8 mouse cellular contexts compared by ENCODE assay signal in genomic region chr4:43383246-43384082, GRCm38 (mm10). TPM values are rescaled to one million over a fixed set of nuclear protein-coding genes. Genes with fewer than 3 reads are reported as not detected.
A peak's percentile ranks its signal among the peaks of the same experiment; 100 is the strongest.
DNase-seq lines count a peak whose midpoint lies in the region; ATAC-seq and TF ChIP-seq lines count a peak whose summit lies in the region.

No protein-coding gene starts in this region.

- peak; percentile 29 for TF ChIP-seq POLR2A in myocyte (IDR thresholded peaks at IDR 0.05; ENCODE audit: insufficient read length, low read depth)

- no peak overlapping the region for H3ac ChIP-seq in myocyte (ENCODE audit: control insufficient read depth, insufficient read length)

- no peaks in the 10 kb centered on the region for H3K9me3 ChIP-seq in forebrain, embryonic 13.5 days (replicated peaks)
- no peaks in the 10 kb centered on the region for H3K9me3 ChIP-seq in forebrain, embryonic 11.5 days (ENCODE audit: control insufficient read depth, low read length)
- no peaks in the 10 kb centered on the region for H3K9me3 ChIP-seq in liver, embryonic 16.5 days (replicated peaks; ENCODE audit: control insufficient read depth, low read length)
- H3K9me3 ChIP-seq in liver, embryonic 12.5 days (replicated peaks) = no peaks in the 10 kb centered on the region
- H3K9me3 ChIP-seq in heart, embryonic 14.5 days (ENCODE audit: control insufficient read depth, low read length) = no peaks in the 10 kb centered on the region

- H3K4me1 ChIP-seq in forebrain, embryonic 13.5 days = peaks cover 21% of the 10 kb centered on the region
- peaks cover 7% of the 10 kb centered on the region for H3K4me1 ChIP-seq in forebrain, embryonic 11.5 days (replicated peaks; ENCODE audit: control insufficient read depth, insufficient read depth, low read length)
- no peaks in the 10 kb centered on the region; the same call in 1 of the 2 replicates for H3K4me1 ChIP-seq in liver, embryonic 16.5 days (ENCODE audit: control insufficient read depth, low read depth, low read length)
- no peaks in the 10 kb centered on the region; the same call in 1 of the 2 replicates for H3K4me1 ChIP-seq in liver, embryonic 12.5 days
- H3K4me1 ChIP-seq in heart, embryonic 14.5 days (ENCODE audit: control insufficient read depth in 2 of 2, insufficient read depth in 2 of 2, low read length in 2 of 2) = peaks cover 8 to 19% of the 10 kb centered on the region in 2 experiments; a peak in 3 of 4 replicates

- no peak for DNase-seq in forebrain, embryonic 11.5 days (ENCODE audit: low spot score)
- no peak for DNase-seq in layer of hippocampus, postnatal 10 days (ENCODE audit: low spot score in 2 of 2)
- DNase-seq in layer of hippocampus, postnatal 14 days (ENCODE audit: low spot score in 2 of 2) = no peak

- peak overlapping the region; percentile 56; the same call in 1 of the 2 replicates for H3K4me3 ChIP-seq in forebrain, embryonic 13.5 days
- H3K4me3 ChIP-seq in forebrain, embryonic 11.5 days (ENCODE audit: low read depth, low read length) = no peak overlapping the region
- H3K4me3 ChIP-seq in liver, embryonic 16.5 days (ENCODE audit: low read depth, low read length) = no peak overlapping the region
- H3K4me3 ChIP-seq in liver, embryonic 12.5 days = no peak overlapping the region
- H3K4me3 ChIP-seq in heart, embryonic 14.5 days (ENCODE audit: control insufficient read depth in 1 of 2, insufficient read depth in 1 of 2, low read depth in 1 of 2, low read length in 2 of 2) = peak overlapping the region in 1 of 2 experiments; percentile 76; a peak in 1 of 4 replicates
- H3K4me3 ChIP-seq in myocyte = peak overlapping the region; percentile 52

- H3K9ac ChIP-seq in forebrain, embryonic 13.5 days = no peak overlapping the region
- H3K9ac ChIP-seq in forebrain, embryonic 11.5 days (ENCODE audit: low read length) = no peak overlapping the region
- H3K9ac ChIP-seq in liver, embryonic 16.5 days (ENCODE audit: low read depth, low read length) = no peak overlapping the region
- H3K9ac ChIP-seq in liver, embryonic 12.5 days = no peak overlapping the region
- peak overlapping the region; percentile 10; the same call in 1 of the 2 replicates for H3K9ac ChIP-seq in heart, embryonic 14.5 days (ENCODE audit: low read length)

- 76% methylated on average over 11 of the region's 11 CpGs for WGBS in forebrain, embryonic 13.5 days
- 79% methylated on average over 11 of the region's 11 CpGs for WGBS in forebrain, embryonic 11.5 days
- WGBS in liver, embryonic 16.5 days (ENCODE audit: insufficient replicate concordance) = 48% methylated on average over 11 of the region's 11 CpGs
- WGBS in liver, embryonic 12.5 days (ENCODE audit: insufficient replicate concordance) = 53% methylated on average over 11 of the region's 11 CpGs
- 64% methylated on average over 11 of the region's 11 CpGs for WGBS in heart, embryonic 14.5 days

- H3K4me2 ChIP-seq in forebrain, embryonic 13.5 days = peak overlapping the region; percentile 85
- no peak overlapping the region for H3K4me2 ChIP-seq in forebrain, embryonic 11.5 days (ENCODE audit: low read depth, low read length, severe bottlenecking)
- peak overlapping the region; percentile 62; the same call in 1 of the 2 replicates for H3K4me2 ChIP-seq in liver, embryonic 16.5 days (ENCODE audit: low read depth, low read length)
- no peak overlapping the region for H3K4me2 ChIP-seq in liver, embryonic 12.5 days
- H3K4me2 ChIP-seq in heart, embryonic 14.5 days (ENCODE audit: low read length) = peak overlapping the region; percentile 93
- H3K4me2 ChIP-seq in myocyte (ENCODE audit: low read depth) = peak overlapping the region; percentile 93

- H3K36me3 ChIP-seq in forebrain, embryonic 13.5 days (ENCODE audit: poor library complexity, severe bottlenecking) = no peaks in the 10 kb centered on the region
- H3K36me3 ChIP-seq in forebrain, embryonic 11.5 days (ENCODE audit: control insufficient read depth, insufficient read depth, low read length) = no peaks in the 10 kb centered on the region
- no peaks in the 10 kb centered on the region for H3K36me3 ChIP-seq in liver, embryonic 16.5 days (ENCODE audit: control insufficient read depth, insufficient read depth)
- H3K36me3 ChIP-seq in liver, embryonic 12.5 days = no peaks in the 10 kb centered on the region
- 0 out of 2 replicates have a peak, but pooled peaks cover 3% of the 10 kb centered on the region for H3K36me3 ChIP-seq in heart, embryonic 14.5 days (ENCODE audit: control insufficient read depth, insufficient read depth, low read length)
- no peaks in the 10 kb centered on the region for H3K36me3 ChIP-seq in myocyte (ENCODE audit: control insufficient read depth, insufficient read depth)

- no peaks in the 10 kb centered on the region for H3K27me3 ChIP-seq in forebrain, embryonic 13.5 days
- no peaks in the 10 kb centered on the region; the same call in 1 of the 2 replicates for H3K27me3 ChIP-seq in forebrain, embryonic 11.5 days (ENCODE audit: control insufficient read depth, insufficient read depth, low read length)
- H3K27me3 ChIP-seq in liver, embryonic 16.5 days (ENCODE audit: control insufficient read depth, insufficient read depth, low read depth, low read length) = peaks cover 12% of the 10 kb centered on the region
- peaks cover 37% of the 10 kb centered on the region for H3K27me3 ChIP-seq in liver, embryonic 12.5 days (replicated peaks)
- H3K27me3 ChIP-seq in heart, embryonic 14.5 days (ENCODE audit: control insufficient read depth, insufficient read depth, low read length) = no peaks in the 10 kb centered on the region
- H3K27me3 ChIP-seq in myocyte (ENCODE audit: control insufficient read depth, insufficient read depth, insufficient read length) = no peaks in the 10 kb centered on the region

- ATAC-seq in forebrain, embryonic 13.5 days = no peak
- no peak for ATAC-seq in forebrain, embryonic 11.5 days (replicated peaks; ENCODE audit: low FRiP score)
- no peak for ATAC-seq in liver, embryonic 16.5 days (ENCODE audit: low read depth)
- ATAC-seq in liver, embryonic 12.5 days = no peak
- no peak for ATAC-seq in heart, embryonic 14.5 days (ENCODE audit: insufficient number of reproducible peaks, insufficient read depth, low FRiP score, low read depth)

- H3K27ac ChIP-seq in forebrain, embryonic 13.5 days = no peak overlapping the region
- no peak overlapping the region for H3K27ac ChIP-seq in forebrain, embryonic 11.5 days (ENCODE audit: low read depth, low read length)
- no peak overlapping the region for H3K27ac ChIP-seq in liver, embryonic 16.5 days (ENCODE audit: low read length)
- H3K27ac ChIP-seq in liver, embryonic 12.5 days = no peak overlapping the region
- H3K27ac ChIP-seq in heart, embryonic 14.5 days (replicated peaks in 1 of 2; ENCODE audit: control insufficient read depth in 1 of 2, insufficient read depth in 1 of 2, low read depth in 2 of 2, low read length in 2 of 2) = peak overlapping the region in 1 of 2 experiments; percentile 74; a peak in 1 of 4 replicates

- H3K79me2 ChIP-seq in myocyte (ENCODE audit: control insufficient read depth, insufficient read depth) = peaks cover 23% of the 10 kb centered on the region

TF ChIP-seq in myocyte, 11 proteins besides CTCF, POLR2A, EP300 and RAD21:
- TF ChIP-seq MYOG (IDR thresholded peaks at IDR 0.05; ENCODE audit: control insufficient read depth in 1 of 3, insufficient read depth in 1 of 3, insufficient read length in 2 of 3, low read depth in 2 of 3) = no peak
- TF ChIP-seq CEBPB (IDR thresholded peaks at IDR 0.05; ENCODE audit: insufficient read depth, poor library complexity, severe bottlenecking) = peak; percentile 59
- TF ChIP-seq MYOD1 (IDR thresholded peaks at IDR 0.05; ENCODE audit: control insufficient read depth in 1 of 3, insufficient read length in 2 of 3, low read depth in 2 of 3) = no peak

RNA-seq across cellular contexts. Expression of gene Rusc2, which starts 1.7 kb away (rescaled TPM):
- polyA plus RNA-seq in forebrain, embryonic 13.5 days (2015; fragmentation: Nextera tagmentation; extraction: Ambion mirVana) = 38.9 and 42.5 TPM in 2 replicates
- 11.6 and 12.4 TPM in 2 replicates for polyA plus RNA-seq in forebrain, embryonic 11.5 days (2014; fragmentation: Nextera tagmentation; extraction: Ambion mirVana)
- polyA plus RNA-seq in liver, embryonic 16.5 days (2015; fragmentation: Nextera tagmentation; extraction: Ambion mirVana) = 2.0 and 2.9 TPM in 2 replicates
- 1.7 and 1.9 TPM in 2 replicates for polyA plus RNA-seq in liver, embryonic 12.5 days (2016; fragmentation: Nextera tagmentation; extraction: Ambion mirVana)
- polyA plus RNA-seq in heart, embryonic 14.5 days (2014; fragmentation: Nextera tagmentation; extraction: Ambion mirVana) = 6.4 and 10.9 TPM in 2 replicates
- 28.2 TPM for polyA plus RNA-seq in myocyte (2012; fragmentation: generic; extraction: Trizol)
- total RNA-seq in layer of hippocampus, postnatal 10 days (2021) = 100 to 1,000 TPM; 126 to 129 TPM
- 100 to 1,000 TPM; 127 to 145 TPM for total RNA-seq in layer of hippocampus, postnatal 14 days (2021)

RNA-seq across cellular contexts. Expression of gene Fam166b, which starts 45.5 kb away (rescaled TPM):
- 0.31 and 0.42 TPM in 2 replicates for polyA plus RNA-seq in forebrain, embryonic 13.5 days (2015; fragmentation: Nextera tagmentation; extraction: Ambion mirVana)
- polyA plus RNA-seq in forebrain, embryonic 11.5 days (2014; fragmentation: Nextera tagmentation; extraction: Ambion mirVana) = 0.28 and 0.31 TPM in 2 replicates
- polyA plus RNA-seq in liver, embryonic 16.5 days (2015; fragmentation: Nextera tagmentation; extraction: Ambion mirVana) = not detected in 2 replicates
- polyA plus RNA-seq in liver, embryonic 12.5 days (2016; fragmentation: Nextera tagmentation; extraction: Ambion mirVana) = not detected in 2 replicates
- polyA plus RNA-seq in heart, embryonic 14.5 days (2014; fragmentation: Nextera tagmentation; extraction: Ambion mirVana) = 0.16 TPM in 1 of 2 replicates, not detected in the other
- 0.04 TPM for polyA plus RNA-seq in myocyte (2012; fragmentation: generic; extraction: Trizol)
- total RNA-seq in layer of hippocampus, postnatal 10 days (2021) = 1 to 10 TPM in 1 of 2 experiments, under 1 TPM in 1; 0.98 to 2.6 TPM
- total RNA-seq in layer of hippocampus, postnatal 14 days (2021) = 1 to 10 TPM in 1 of 2 experiments, under 1 TPM in 1; 0.76 to 2.4 TPM

RNA-seq across cellular contexts. Expression of gene Tesk1, which starts 58.3 kb away (rescaled TPM):
- 6.0 and 6.3 TPM in 2 replicates for polyA plus RNA-seq in forebrain, embryonic 13.5 days (2015; fragmentation: Nextera tagmentation; extraction: Ambion mirVana)
- 9.3 and 10.7 TPM in 2 replicates for polyA plus RNA-seq in forebrain, embryonic 11.5 days (2014; fragmentation: Nextera tagmentation; extraction: Ambion mirVana)
- polyA plus RNA-seq in liver, embryonic 16.5 days (2015; fragmentation: Nextera tagmentation; extraction: Ambion mirVana) = 0.15 TPM in 2 replicates
- polyA plus RNA-seq in liver, embryonic 12.5 days (2016; fragmentation: Nextera tagmentation; extraction: Ambion mirVana) = 2.8 and 3.2 TPM in 2 replicates
- polyA plus RNA-seq in heart, embryonic 14.5 days (2014; fragmentation: Nextera tagmentation; extraction: Ambion mirVana) = 8.9 and 9.4 TPM in 2 replicates
- polyA plus RNA-seq in myocyte (2012; fragmentation: generic; extraction: Trizol) = 40.4 TPM
- total RNA-seq in layer of hippocampus, postnatal 10 days (2021) = 10 to 100 TPM; 70.3 to 72.1 TPM
- 10 to 100 TPM; 63.0 to 64.4 TPM for total RNA-seq in layer of hippocampus, postnatal 14 days (2021)

Comparison
In these comparisons a context has a peak if more than half of its experiments do, and no peak if none do; other contexts are left out.
1. H3K4me2 ChIP-seq: peak in forebrain, embryonic 13.5 days (single experiment), liver, embryonic 16.5 days (single experiment), heart, embryonic 14.5 days (single experiment) and myocyte (single experiment); none in forebrain, embryonic 11.5 days (single experiment) and liver, embryonic 12.5 days (single experiment).
2. H3K4me3 ChIP-seq: peak in forebrain, embryonic 13.5 days (single experiment) and myocyte (single experiment); none in forebrain, embryonic 11.5 days (single experiment), liver, embryonic 16.5 days (single experiment) and liver, embryonic 12.5 days (single experiment).